Mouse (Mus musculus): ENCODE measurements around the gene Zc2hc1b.

- TF ChIP-seq CTCF (IDR thresholded peaks at IDR 0.05; ENCODE audit: control insufficient read depth, insufficient read depth, low read length), result no peak
- no peak for TF ChIP-seq POLR2A (IDR thresholded peaks at IDR 0.05; ENCODE audit: borderline replicate concordance, control insufficient read depth, low read depth, low read length)
Observed at GRCm38 (mm10) chr10:13108847-13109246, 69.0 kb downstream of the Zc2hc1b start.
